Mouse (Mus musculus) cortical plate, adult 2 months (tissue): ENCODE data around the gene Suds3.

Source experiments
- CTCF ChIP-seq: fragments of 200-500 bp; IDR thresholded peaks from 2 replicates; pipeline ENCODE4 v1.5.1; 2011; ENCODE audit warnings: mild to moderate bottlenecking, control low read depth, low read length; ENCODE audit not compliant: insufficient read depth; ENCODE audit errors: extremely low read depth
- POLR2A ChIP-seq: fragments of 200-500 bp; IDR thresholded peaks from 2 replicates; pipeline ENCODE4 v1.6.1; 2011; ENCODE audit warnings: mild to moderate bottlenecking, low read length, control low read depth; ENCODE audit not compliant: insufficient read depth; ENCODE audit errors: extremely low read depth

DNA sequence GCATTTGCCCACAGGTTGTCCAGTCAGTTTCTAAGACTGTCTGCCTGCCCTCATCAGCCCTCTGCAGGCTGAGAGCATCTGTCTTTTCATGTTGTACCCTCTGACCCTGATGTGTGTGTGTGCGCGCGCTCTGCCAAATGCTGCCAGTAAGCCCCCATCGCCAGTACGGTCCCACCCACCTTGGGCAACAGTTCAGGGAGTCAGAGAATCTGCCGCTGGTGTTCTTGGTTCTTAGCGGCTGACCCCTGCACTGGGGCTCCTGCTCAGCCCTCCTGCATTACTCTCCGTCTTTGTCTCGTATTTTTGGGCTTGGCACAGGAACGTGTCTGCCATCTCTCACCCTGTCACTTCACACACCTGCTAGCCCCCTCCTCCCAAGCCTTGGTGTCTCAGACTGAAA, 21.1 kb upstream of the Suds3 start:
- TF ChIP-seq CTCF: no peak
- TF ChIP-seq POLR2A: no peak
